Mouse (Mus musculus) lung, embryonic 15.5 days (tissue): ENCODE data around the gene Cgnl1. TPM values are rescaled to one million over a fixed set of nuclear protein-coding genes. Genes with fewer than 3 reads are reported as not detected.

Source experiments
- ATAC-seq: fragments of 200-750 bp; cut with Nextera tagmentation; 2 replicates; pipeline ENCODE4 v1.8.0; 2017; ENCODE audit warnings: moderate number of reproducible peaks, borderline replicate concordance; ENCODE audit not compliant: low FRiP score, low TSS enrichment; ENCODE audit errors: extremely low read depth
- H3K27ac ChIP-seq: fragments of 300-500 bp; sonication (generic); 2 replicates; pipeline ENCODE4 v1.5.1; 2015; ENCODE audit warnings: moderate library complexity, mild to moderate bottlenecking, inconsistent platforms
- H3K27me3 ChIP-seq: fragments of 300-500 bp; sonication (generic); 2 replicates; pipeline ENCODE4 v1.6.1; 2015; ENCODE audit warnings: inconsistent platforms
- H3K36me3 ChIP-seq: fragments of 300-500 bp; sonication (generic); 2 replicates; pipeline ENCODE4 v1.6.1; 2015; ENCODE audit warnings: inconsistent platforms
- H3K4me1 ChIP-seq: fragments of 300-500 bp; sonication (generic); 2 replicates; pipeline ENCODE4 v1.6.1; 2015; ENCODE audit warnings: inconsistent platforms
- H3K4me2 ChIP-seq: fragments of 300-500 bp; sonication (generic); 2 replicates; pipeline ENCODE4 v1.6.1; 2015; ENCODE audit warnings: inconsistent platforms, mild to moderate bottlenecking, moderate library complexity
- H3K4me3 ChIP-seq: fragments of 300-500 bp; sonication (generic); 2 replicates; pipeline ENCODE4 v1.5.1; 2015; ENCODE audit warnings: mild to moderate bottlenecking, inconsistent platforms
- H3K9ac ChIP-seq: fragments of 300-500 bp; sonication (generic); 2 replicates; pipeline ENCODE4 v1.6.1; 2015; ENCODE audit warnings: inconsistent platforms
- H3K9me3 ChIP-seq: fragments of 300-500 bp; sonication (generic); 2 replicates; pipeline ENCODE4 v1.6.1; 2016; ENCODE audit warnings: inconsistent platforms
- WGBS: fragments of 180-500 bp; shearing (Covaris S2); methylation state at CpG from one replicate; pipeline ENCODE4 v1.1.7; 2015; 5-methylcytosine and 5-hydroxymethylcytosine counted together
- polyA plus RNA-seq: library from polyadenylated mRNA; unstranded; fragments of >200 nt; fragmentation: Nextera tagmentation; extraction: Ambion mirVana; gene quantifications from 2 replicates; pipeline ENCODE4 v1.2.1, GENCODE M21; 2015

Cgnl1 gene
- polyA plus RNA-seq, 1 experiment from 2014 or later, result 20.2 TPM

GRCm38 (mm10) chr9:71614643-71615042, 156.8 kb downstream of the Cgnl1 start:
- WGBS, result 20% methylated on average over 2 of the region's 2 CpGs
- Histone ChIP-seq H3K4me3 (no peak overlapping the region), H3K4me2 (no peak overlapping the region), H3K4me1 (peaks cover 4% of the 10 kb centered on the region), H3K27ac (no peak overlapping the region), H3K27me3 (no peaks in the 10 kb centered on the region), H3K36me3 (no peaks in the 10 kb centered on the region), H3K9ac (no peak overlapping the region), H3K9me3 (no peaks in the 10 kb centered on the region)
- no peak for ATAC-seq

GRCm38 (mm10) chr9:71612981-71613380, 158.4 kb downstream of the Cgnl1 start:
- Histone ChIP-seq H3K4me2 (no peak overlapping the region), H3K27me3 (no peaks in the 10 kb centered on the region), H3K4me1 (peaks cover 12% of the 10 kb centered on the region), H3K9ac (no peak overlapping the region), H3K4me3 (no peak overlapping the region), H3K27ac (no peak overlapping the region), H3K9me3 (no peaks in the 10 kb centered on the region), H3K36me3 (no peaks in the 10 kb centered on the region)
- WGBS, result 78% methylated on average over 6 of the region's 6 CpGs
- no peak for ATAC-seq

- Histone ChIP-seq H3K27ac (no peak overlapping the region), H3K4me1 (peaks cover 20% of the 10 kb centered on the region)
- 68% methylated on average over 4 of the region's 4 CpGs for WGBS
Observed at GRCm38 (mm10) chr9:71611876-71612275, 159.5 kb downstream of the Cgnl1 start.

GRCm38 (mm10) chr9:71609010-71609409, 162.4 kb downstream of the Cgnl1 start:
- Histone ChIP-seq H3K4me1 (peaks cover 25% of the 10 kb centered on the region), H3K9me3 (no peaks in the 10 kb centered on the region), H3K4me2 (no peak overlapping the region), H3K36me3 (no peaks in the 10 kb centered on the region), H3K27me3 (no peaks in the 10 kb centered on the region), H3K9ac (no peak overlapping the region), H3K27ac (no peak overlapping the region), H3K4me3 (no peak overlapping the region)
- ATAC-seq, result 0 out of 2 replicates have a peak, but pooled peaks have one; percentile 28
- 26% methylated on average over 6 of the region's 6 CpGs for WGBS

More at GRCm38 (mm10) chr9:71611876-71612275, 159.5 kb downstream of the Cgnl1 start:
- no peak overlapping the region for H3K9ac ChIP-seq
- no peaks in the 10 kb centered on the region for H3K27me3 ChIP-seq
- no peak overlapping the region for H3K4me2 ChIP-seq
- H3K4me3 ChIP-seq, result no peak overlapping the region
- no peak for ATAC-seq
- H3K36me3 ChIP-seq, result no peaks in the 10 kb centered on the region
- H3K9me3 ChIP-seq, result no peaks in the 10 kb centered on the region

- H3K27me3 ChIP-seq, result no peaks in the 10 kb centered on the region
- H3K9me3 ChIP-seq, result no peaks in the 10 kb centered on the region
- peak overlapping the region; percentile 73 for H3K27ac ChIP-seq
- WGBS, result 51% methylated on average over 13 of the region's 13 CpGs
- H3K9ac ChIP-seq, result no peak overlapping the region
- no peaks in the 10 kb centered on the region for H3K36me3 ChIP-seq
- ATAC-seq, result peak; percentile 83
- H3K4me2 ChIP-seq, result no peak overlapping the region
- peaks cover 25% of the 10 kb centered on the region for H3K4me1 ChIP-seq
- H3K4me3 ChIP-seq, result no peak overlapping the region
Observed at GRCm38 (mm10) chr9:71606296-71607057, 164.9 kb downstream of the Cgnl1 start.

GRCm38 (mm10) chr9:71604914-71605635, 166.3 kb downstream of the Cgnl1 start:
- Histone ChIP-seq H3K27me3 (no peaks in the 10 kb centered on the region), H3K9me3 (no peaks in the 10 kb centered on the region), H3K36me3 (no peaks in the 10 kb centered on the region), H3K27ac (0 out of 2 replicates have a peak overlapping the region, but pooled peaks have one; percentile 72), H3K9ac (no peak overlapping the region), H3K4me1 (peaks cover 25% of the 10 kb centered on the region), H3K4me2 (no peak overlapping the region), H3K4me3 (no peak overlapping the region)
- ATAC-seq, result no peak
- WGBS, result 33% methylated on average over 6 of the region's 6 CpGs

GRCm38 (mm10) chr9:71599861-71600260, 171.5 kb downstream of the Cgnl1 start:
- no peak overlapping the region for H3K4me3 ChIP-seq
- no peak overlapping the region for H3K27ac ChIP-seq
- ATAC-seq, result no peak
- no peak overlapping the region for H3K9ac ChIP-seq
- 63% methylated on average over 7 of the region's 7 CpGs for WGBS
- H3K36me3 ChIP-seq, result no peaks in the 10 kb centered on the region
- no peaks in the 10 kb centered on the region for H3K27me3 ChIP-seq
- H3K9me3 ChIP-seq, result no peaks in the 10 kb centered on the region
- no peak overlapping the region for H3K4me2 ChIP-seq
- peaks cover 11% of the 10 kb centered on the region; the same call in 1 of the 2 replicates for H3K4me1 ChIP-seq

GRCm38 (mm10) chr9:71596888-71597287, 174.5 kb downstream of the Cgnl1 start:
- WGBS, result 52% methylated on average over 6 of the region's 6 CpGs
- H3K27ac ChIP-seq, result peak overlapping the region; percentile 25; the same call in 1 of the 2 replicates
- ATAC-seq, result no peak
- no peak overlapping the region for H3K4me2 ChIP-seq
- no peak overlapping the region for H3K9ac ChIP-seq
- H3K36me3 ChIP-seq, result no peaks in the 10 kb centered on the region
- H3K4me1 ChIP-seq, result peaks cover 22% of the 10 kb centered on the region
- H3K27me3 ChIP-seq, result no peaks in the 10 kb centered on the region
- no peak overlapping the region for H3K4me3 ChIP-seq
- H3K9me3 ChIP-seq, result no peaks in the 10 kb centered on the region

GRCm38 (mm10) chr9:71592577-71593285, 178.7 kb downstream of the Cgnl1 start:
- no peak for ATAC-seq
- H3K27ac ChIP-seq, result 0 out of 2 replicates have a peak overlapping the region, but pooled peaks have one; percentile 49

GRCm38 (mm10) chr9:71591938-71592548, 179.4 kb downstream of the Cgnl1 start, which contains the start of gene Myzap:
TSS of gene Myzap (minus strand) at chr9:71592360.
- peak; percentile 94 for ATAC-seq

More at GRCm38 (mm10) chr9:71592577-71593285, 178.7 kb downstream of the Cgnl1 start:
- Histone ChIP-seq H3K4me2 (peak overlapping the region; percentile 82), H3K4me3 (peak overlapping the region; percentile 58), H3K4me1 (peaks cover 18% of the 10 kb centered on the region), H3K9ac (peak overlapping the region; percentile 63; the same call in 1 of the 2 replicates), H3K9me3 (no peaks in the 10 kb centered on the region), H3K27me3 (no peaks in the 10 kb centered on the region), H3K36me3 (no peaks in the 10 kb centered on the region)
- WGBS, result 24% methylated on average over 6 of the region's 6 CpGs

GRCm38 (mm10) chr9:71591106-71591505, 180.3 kb downstream of the Cgnl1 start:
- WGBS, result 9% methylated on average over 5 of the region's 5 CpGs
- Histone ChIP-seq H3K4me2 (peak overlapping the region; percentile 82), H3K4me1 (peaks cover 23% of the 10 kb centered on the region), H3K9me3 (no peaks in the 10 kb centered on the region), H3K36me3 (no peaks in the 10 kb centered on the region), H3K4me3 (peak overlapping the region; percentile 58), H3K9ac (no peak overlapping the region), H3K27ac (no peak overlapping the region), H3K27me3 (no peaks in the 10 kb centered on the region)
- ATAC-seq, result no peak

More at GRCm38 (mm10) chr9:71591938-71592548, 179.4 kb downstream of the Cgnl1 start, which contains the start of gene Myzap:
- peaks cover 19% of the 10 kb centered on the region for H3K4me1 ChIP-seq
- peak within 1 kb of the TSS; percentile 58 for H3K4me3 ChIP-seq
- H3K27me3 ChIP-seq, result no peaks in the 10 kb centered on the region
- H3K9me3 ChIP-seq, result no peaks in the 10 kb centered on the region
- H3K27ac ChIP-seq, result peak within 1 kb of the TSS; percentile 49
- H3K9ac ChIP-seq, result peak within 1 kb of the TSS; percentile 63
- 1% methylated on average over 29 of the region's 29 CpGs for WGBS
- no peaks in the 10 kb centered on the region for H3K36me3 ChIP-seq
- peak within 1 kb of the TSS; percentile 82 for H3K4me2 ChIP-seq
